Mouse (Mus musculus): ENCODE results near the gene Sec14l1.

Sec14l1 gene

DNA sequence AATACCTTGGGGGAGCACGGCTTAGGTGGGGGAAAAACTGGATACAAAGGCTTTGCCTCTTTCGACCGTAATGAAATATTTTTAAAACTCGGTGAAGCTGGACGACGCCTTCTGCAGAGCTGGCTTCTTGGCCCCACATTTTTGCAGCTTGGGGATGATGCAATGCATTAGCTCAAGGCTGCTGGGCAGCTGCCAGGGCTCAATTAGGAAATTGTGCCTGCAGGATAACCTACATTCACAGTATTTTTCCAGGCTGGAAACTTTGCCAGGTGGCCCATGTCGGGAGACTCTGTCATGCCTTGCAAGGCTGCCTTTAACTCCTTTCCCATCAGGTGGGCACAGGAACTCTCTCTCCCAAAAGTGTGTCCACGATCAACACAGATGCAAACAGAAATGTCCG, 6.4 kb upstream of the Sec14l1 start:
- no peak for DNase-seq (ENCODE audit: low read depth, low spot score)

GRCm38 (mm10) chr11:117109179-117109954, 5.6 kb upstream of the Sec14l1 start:
- no peak for DNase-seq (ENCODE audit: low read depth, low spot score)

GRCm38 (mm10) chr11:117111967-117112648, 2.9 kb upstream of the Sec14l1 start:
- no peak for DNase-seq (ENCODE audit: low read depth, low spot score)

GRCm38 (mm10) chr11:117112649-117113051, 2.3 kb upstream of the Sec14l1 start:
- no peak for DNase-seq (ENCODE audit: low read depth, low spot score)

DNA sequence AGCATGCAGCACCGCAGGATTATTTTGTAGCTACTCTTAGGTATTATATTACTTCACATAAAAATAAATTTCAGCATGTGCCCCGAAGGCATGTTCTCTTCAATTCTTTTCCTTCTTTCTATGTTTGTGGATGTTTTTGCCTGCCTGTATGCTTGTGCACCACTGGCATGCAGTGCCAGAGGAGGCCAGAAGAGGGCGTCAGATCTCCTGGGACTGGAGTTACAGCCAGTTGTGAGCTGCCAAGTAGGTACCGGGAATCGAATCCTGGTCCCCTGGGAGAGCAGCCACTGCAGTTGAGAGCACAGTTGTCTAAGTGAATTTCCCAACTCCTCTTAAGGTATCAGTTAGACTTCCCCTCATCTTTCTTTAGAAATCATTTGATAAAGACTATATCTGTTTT, 1.6 kb upstream of the Sec14l1 start:
- no peak for DNase-seq (ENCODE audit: low read depth, low spot score)

DNA sequence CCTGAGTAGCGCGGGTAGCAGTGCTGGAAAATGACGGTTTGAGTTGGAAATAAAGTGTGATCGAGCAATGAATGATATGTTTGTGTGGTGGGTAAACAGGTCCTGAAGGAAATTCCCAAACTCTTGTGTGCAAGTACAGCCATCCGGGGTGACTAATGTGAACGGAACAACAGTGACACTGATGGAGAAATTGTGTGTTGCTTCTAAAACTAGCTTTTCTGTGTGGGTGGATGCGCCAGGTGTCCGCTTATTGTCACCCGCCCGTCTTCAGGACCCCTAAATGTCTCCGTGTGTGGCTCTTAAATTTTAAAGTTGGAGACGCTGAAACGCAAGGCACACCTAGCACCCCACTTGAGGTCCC, 757 bp upstream of the Sec14l1 start:
- no peak for DNase-seq (ENCODE audit: low read depth, low spot score)

- DNase-seq (ENCODE audit: low read depth, low spot score), result no peak
Measured at GRCm38 (mm10) chr11:117115346-117116219, 615 bp downstream of the Sec14l1 start.

DNA sequence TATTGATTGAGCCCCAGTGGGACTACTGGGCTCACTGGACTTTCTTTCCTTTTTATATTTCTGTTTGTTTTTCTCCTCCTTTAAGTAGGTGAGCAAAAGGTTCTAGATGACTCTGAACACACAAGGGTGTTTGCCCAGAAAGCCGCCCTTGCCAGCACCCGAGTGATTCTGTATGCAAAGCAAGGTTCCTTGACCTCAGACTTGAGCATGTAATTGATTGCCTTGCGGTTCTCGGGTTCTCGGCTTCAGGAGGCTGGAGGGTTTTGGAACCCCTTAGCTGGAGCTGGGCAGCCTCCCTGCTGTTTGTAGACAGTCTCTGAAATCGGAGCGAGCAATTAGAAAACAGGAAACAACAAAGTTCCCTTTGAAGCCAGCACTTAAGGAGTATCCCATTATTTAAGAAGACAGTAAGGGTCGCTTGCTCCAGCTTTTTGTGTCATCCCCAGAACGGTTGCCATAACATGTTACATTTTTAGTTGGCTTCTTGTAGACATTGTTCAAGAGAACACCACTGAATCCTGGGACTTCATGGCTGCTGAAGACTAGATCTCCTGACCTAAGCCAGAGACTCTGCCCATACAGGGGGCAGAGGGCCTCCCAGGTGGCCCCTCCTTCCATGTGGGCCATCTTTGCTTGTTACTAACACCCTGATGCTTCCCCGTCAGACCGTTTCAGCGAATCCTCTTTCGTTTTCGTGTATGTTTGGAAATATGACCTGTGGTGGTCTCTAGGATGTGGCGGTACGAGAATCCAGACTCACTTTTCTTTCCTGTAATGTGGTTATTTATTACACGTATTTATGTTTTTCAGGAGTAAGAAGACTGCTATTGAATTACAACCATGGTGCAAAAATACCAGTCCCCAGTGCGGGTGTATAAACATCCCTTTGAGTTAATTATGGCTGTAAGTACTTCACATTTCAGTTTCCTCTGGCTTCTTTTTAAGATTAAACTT, 1.7 kb downstream of the Sec14l1 start:
- DNase-seq (ENCODE audit: low read depth, low spot score), result no peak

DNA sequence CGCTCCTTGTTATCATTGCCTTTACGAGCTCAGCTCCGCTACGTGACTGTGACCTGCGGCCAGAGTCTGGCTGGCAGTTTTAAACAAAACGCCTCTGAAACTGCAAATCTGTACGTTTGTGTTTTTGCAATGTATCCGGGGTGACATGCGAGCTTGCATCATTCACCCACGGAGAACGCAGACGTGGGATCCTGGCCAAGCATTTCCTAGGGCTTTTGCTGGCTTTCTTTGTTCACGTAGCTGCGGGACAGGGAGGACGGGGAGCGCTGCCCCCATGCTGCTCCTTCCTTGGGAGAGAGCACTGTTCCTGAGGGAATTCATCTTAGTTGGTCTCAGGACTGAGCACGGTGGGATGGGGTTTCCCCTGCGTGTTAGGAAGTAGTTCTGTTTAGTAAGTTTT, 2.4 kb downstream of the Sec14l1 start:
- no peak for DNase-seq (ENCODE audit: low read depth, low spot score)

DNA sequence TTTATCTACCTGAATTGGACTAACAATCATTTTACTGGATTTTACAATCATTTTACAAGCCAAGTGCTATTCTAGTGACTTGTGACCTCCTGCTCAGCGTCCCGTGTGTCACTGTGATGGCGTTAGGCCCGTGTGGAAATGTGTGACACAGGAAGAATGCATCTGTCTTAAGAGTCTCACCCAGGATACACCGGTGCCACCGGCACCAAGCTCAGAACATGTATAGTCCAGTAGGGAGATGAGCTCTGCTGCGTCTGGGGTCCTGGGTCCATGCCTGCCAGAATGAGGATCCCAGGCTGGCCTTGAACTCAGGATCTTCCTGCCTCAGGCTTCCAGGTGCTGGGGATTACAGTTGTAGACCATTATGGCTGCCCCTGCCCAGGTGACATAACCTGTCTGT, 2.8 kb downstream of the Sec14l1 start:
- no peak for DNase-seq (ENCODE audit: low read depth, low spot score)

DNA sequence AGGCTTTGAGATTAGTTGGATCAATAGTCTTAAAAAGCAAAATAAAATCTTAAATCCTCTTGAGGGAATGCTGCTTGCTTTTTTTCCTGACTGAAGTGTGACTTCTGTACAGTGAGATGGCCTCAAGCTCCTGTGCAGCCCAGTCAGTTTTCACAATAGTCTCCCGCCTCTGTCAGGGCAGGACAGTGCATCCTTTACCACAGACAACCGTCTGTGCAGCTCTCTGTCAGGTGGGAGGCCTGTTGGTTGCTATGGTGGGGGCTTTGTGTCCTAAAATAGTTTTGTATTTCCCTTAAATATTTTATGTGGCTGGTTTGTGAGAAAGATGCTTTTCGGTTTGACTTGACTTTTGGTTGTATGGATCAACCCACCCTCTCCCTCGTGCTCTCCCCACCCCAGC, 3.3 kb downstream of the Sec14l1 start:
- DNase-seq (ENCODE audit: low read depth, low spot score), result no peak

DNA sequence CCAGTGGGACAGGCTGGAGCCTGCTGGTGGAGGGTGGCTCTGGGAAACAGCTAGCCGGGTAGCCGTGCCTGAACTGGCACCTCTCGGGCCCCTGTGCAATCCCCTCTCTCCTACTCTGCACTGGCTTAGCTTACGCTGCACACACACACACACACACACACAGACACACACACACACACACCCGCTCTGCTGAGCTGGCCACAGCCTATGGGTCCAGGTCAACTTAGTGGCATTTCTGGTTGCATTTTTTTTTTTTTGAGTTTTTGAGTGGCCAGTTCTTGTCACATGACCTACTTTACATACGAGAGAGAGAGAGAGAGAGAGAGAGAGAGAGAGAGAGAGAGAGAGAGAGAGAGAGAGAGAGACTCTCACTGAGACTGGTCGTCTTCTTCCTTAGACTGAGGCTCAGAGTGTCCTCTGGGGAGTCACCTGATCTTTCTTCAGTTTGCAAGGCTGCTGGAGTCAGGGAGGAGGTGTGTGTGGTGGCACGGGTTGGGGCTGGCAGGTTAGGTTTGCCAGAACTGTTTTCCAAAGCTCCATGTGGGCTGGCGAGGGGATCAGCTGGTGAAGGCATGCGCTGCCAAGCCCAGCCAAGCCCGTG, 3.9 kb downstream of the Sec14l1 start:
- DNase-seq (ENCODE audit: low read depth, low spot score), result no peak

- no peak for DNase-seq (ENCODE audit: low read depth, low spot score)
Measured at GRCm38 (mm10) chr11:117119723-117120122, 4.8 kb downstream of the Sec14l1 start.

DNA sequence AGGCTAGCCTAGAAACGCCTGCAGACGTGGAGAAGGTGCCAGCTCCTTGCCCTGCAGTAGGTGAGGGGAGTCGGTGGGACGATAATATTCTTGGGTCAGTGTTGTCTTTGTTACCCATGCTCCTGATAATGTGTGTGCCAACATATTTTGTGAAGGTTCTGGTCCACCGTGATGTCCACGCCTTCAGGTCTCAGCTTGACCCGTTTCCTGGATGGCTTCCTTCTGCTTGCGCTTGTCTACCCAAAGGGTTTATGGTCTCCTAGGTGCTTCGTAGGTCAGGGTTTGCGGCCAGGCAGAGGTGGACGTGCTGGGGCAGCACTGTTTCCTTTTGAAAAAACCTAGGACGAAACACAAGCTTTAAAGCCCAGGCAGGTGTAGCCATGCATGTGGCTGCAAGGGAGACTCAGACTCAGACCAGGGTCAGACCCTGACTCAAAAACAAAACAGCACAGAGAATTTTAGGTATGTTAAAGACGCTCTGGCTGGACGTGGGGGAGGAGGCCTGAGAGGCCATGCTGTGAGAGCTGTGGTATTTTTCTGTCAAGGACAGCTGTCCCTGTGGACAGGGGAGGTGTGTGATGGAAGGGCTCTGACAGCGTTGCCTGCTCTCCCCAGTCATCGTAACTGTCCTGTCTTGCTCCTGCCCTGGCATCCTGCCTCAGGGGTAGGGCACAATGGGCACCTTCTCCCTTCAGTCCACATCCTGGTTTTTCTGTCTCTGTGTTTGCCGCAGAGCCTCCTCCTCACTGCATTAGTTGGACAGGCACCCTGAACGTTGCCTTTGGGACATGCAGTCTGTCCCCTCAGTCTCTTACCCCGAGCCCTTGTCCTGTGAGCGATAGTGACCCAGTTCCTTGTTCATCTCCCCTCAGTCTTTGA, 5.6 kb downstream of the Sec14l1 start:
- DNase-seq (ENCODE audit: low read depth, low spot score), result no peak

- no peak for DNase-seq (ENCODE audit: low read depth, low spot score)
Measured at GRCm38 (mm10) chr11:117121164-117121535, 6.2 kb downstream of the Sec14l1 start.

GRCm38 (mm10) chr11:117121954-117122353, 7.0 kb downstream of the Sec14l1 start:
- DNase-seq (ENCODE audit: low read depth, low spot score), result no peak

DNA sequence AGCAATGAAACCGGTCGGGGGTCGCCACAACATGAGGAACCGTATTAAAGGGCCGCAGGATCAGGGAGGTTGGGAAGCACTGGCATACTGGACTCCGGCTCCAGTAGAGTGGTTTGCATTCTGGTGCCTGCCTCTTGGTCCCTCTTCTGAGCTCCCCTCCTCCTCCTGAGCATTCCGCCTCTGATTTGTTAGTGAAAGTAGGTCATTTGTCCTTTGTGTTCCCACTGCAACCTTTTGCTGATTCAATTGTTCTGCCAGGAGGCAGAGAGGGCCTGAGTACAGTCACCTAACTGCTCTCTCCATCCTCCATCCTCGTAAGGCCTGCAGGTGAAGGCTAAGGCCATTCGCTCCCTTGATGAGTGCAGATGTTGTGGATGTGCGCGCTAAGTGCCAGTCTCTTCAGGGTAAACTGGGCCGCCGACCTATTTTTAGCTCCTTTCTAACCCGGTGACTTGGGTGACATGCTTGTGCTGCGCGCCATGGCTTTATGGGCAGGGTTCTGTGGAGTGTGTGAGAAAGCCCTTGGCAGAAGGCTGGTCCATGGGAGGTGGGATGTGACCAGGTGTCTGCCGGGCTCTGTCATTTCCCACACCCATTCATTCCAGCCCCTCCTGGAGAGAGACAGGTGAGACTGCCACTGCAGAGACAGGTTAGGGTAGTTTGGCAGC, 8.6 kb downstream of the Sec14l1 start:
- DNase-seq (ENCODE audit: low read depth, low spot score), result no peak

- DNase-seq (ENCODE audit: low read depth, low spot score), result no peak
Measured at GRCm38 (mm10) chr11:117124539-117124938, 9.6 kb downstream of the Sec14l1 start.

- no peak for DNase-seq (ENCODE audit: low read depth, low spot score)
Measured at GRCm38 (mm10) chr11:117127250-117127837, 12.4 kb downstream of the Sec14l1 start.
